Mouse (Mus musculus) thymus, postnatal 0 days (tissue): ENCODE data around the gene Gabrd. TPM values are rescaled to one million over a fixed set of nuclear protein-coding genes. Genes with fewer than 3 reads are reported as not detected.
A peak's percentile ranks its signal among the peaks of the same experiment; 100 is the strongest.

ENCODE experiments used
- DNase-seq: peaks from one replicate; pipeline ENCODE4 v3.0.0-alpha.2; 2015; ENCODE audit warnings: low spot score
- polyA plus RNA-seq: library from polyadenylated mRNA; unstranded; fragments of >200 nt; fragmentation: Nextera tagmentation; extraction: Ambion mirVana; gene quantifications from 2 replicates; pipeline ENCODE4 v1.2.1, GENCODE M21; 2015

Gene Gabrd
- polyA plus RNA-seq, 1 experiment from 2014 or later = 0.79 TPM

GRCm38 (mm10) chr4:155383326-155383725 lies 14.6 kb downstream of the Gabrd start:
- no peak for DNase-seq

GRCm38 (mm10) chr4:155382752-155383151 lies 15.2 kb downstream of the Gabrd start:
- DNase-seq = no peak

GRCm38 (mm10) chr4:155381974-155382373 lies 15.9 kb downstream of the Gabrd start:
- DNase-seq = no peak

- DNase-seq = no peak
Observed at GRCm38 (mm10) chr4:155371797-155372735, 25.8 kb downstream of the Gabrd start.

GRCm38 (mm10) chr4:155370737-155371715 lies 26.9 kb downstream of the Gabrd start:
- no peak for DNase-seq

GRCm38 (mm10) chr4:155368684-155369083 lies 29.2 kb downstream of the Gabrd start:
- DNase-seq = peak; percentile 71

- DNase-seq = no peak
Observed at GRCm38 (mm10) chr4:155367739-155368138, 30.2 kb downstream of the Gabrd start.

GRCm38 (mm10) chr4:155366784-155367183 lies 31.1 kb downstream of the Gabrd start:
- DNase-seq = no peak

GRCm38 (mm10) chr4:155362443-155362842 lies 35.5 kb downstream of the Gabrd start:
- DNase-seq = no peak

- peak; percentile 80 for DNase-seq
Observed at GRCm38 (mm10) chr4:155361303-155361791, 36.6 kb downstream of the Gabrd start, which contains the start of gene Prkcz. TSS of gene Prkcz (minus strand) at chr4:155361361.

- peak; percentile 30 for DNase-seq
Observed at GRCm38 (mm10) chr4:155360856-155361255, 37.1 kb downstream of the Gabrd start.

GRCm38 (mm10) chr4:155359560-155360464 lies 38.1 kb downstream of the Gabrd start:
- DNase-seq = no peak

GRCm38 (mm10) chr4:155357601-155358000 lies 40.3 kb downstream of the Gabrd start:
- peak; percentile 43 for DNase-seq

GRCm38 (mm10) chr4:155356354-155356753 lies 41.6 kb downstream of the Gabrd start:
- DNase-seq = no peak

- no peak for DNase-seq
Observed at GRCm38 (mm10) chr4:155354546-155354945, 43.4 kb downstream of the Gabrd start.

GRCm38 (mm10) chr4:155354035-155354434 lies 43.9 kb downstream of the Gabrd start:
- DNase-seq = peak; percentile 43

- DNase-seq = peak; percentile 69
Observed at GRCm38 (mm10) chr4:155352581-155352980, 45.3 kb downstream of the Gabrd start.

GRCm38 (mm10) chr4:155346350-155346749 lies 51.6 kb downstream of the Gabrd start:
- DNase-seq = no peak

GRCm38 (mm10) chr4:155345608-155345953 lies 52.3 kb downstream of the Gabrd start:
- DNase-seq = peak; percentile 8
